Mouse (Mus musculus) G1E-ER4 (cell line): ENCODE results near the gene Tcf20. TPM values are rescaled to one million over a fixed set of nuclear protein-coding genes. Genes with fewer than 3 reads are reported as not detected.

Source experiments
- GATA1 ChIP-seq: IDR thresholded peaks from one replicate; pipeline ENCODE4 v1.8.0; 2012; ENCODE audit warnings: low read length, inconsistent platforms
- polyA plus RNA-seq: library from polyadenylated mRNA; stranded (reverse); fragments of >175 nt; gene quantifications from 2 replicates; pipeline ENCODE4 v1.2.3, GENCODE M21; 2012

Gene Tcf20
- polyA plus RNA-seq, 1 experiment = 23.2 TPM

DNA sequence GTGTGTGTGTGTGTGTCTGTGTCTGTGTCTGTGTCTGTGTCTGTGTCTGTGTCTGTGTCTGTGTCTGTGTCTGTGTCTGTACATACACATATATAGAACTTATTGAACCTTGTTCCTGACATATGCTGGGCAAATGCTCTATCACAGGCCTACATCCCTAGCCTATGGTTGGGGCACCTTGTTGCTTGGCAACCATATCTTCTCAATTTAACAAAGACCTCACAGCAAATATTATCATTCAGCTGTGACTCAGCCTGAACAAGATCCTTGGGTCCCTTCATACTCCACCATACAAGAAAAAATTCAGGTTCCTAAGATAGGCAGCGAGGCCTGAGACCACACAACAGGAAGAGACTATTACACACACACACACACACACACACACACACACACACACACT, 194.2 kb downstream of the Tcf20 start:
- TF ChIP-seq GATA1 = no peak

DNA sequence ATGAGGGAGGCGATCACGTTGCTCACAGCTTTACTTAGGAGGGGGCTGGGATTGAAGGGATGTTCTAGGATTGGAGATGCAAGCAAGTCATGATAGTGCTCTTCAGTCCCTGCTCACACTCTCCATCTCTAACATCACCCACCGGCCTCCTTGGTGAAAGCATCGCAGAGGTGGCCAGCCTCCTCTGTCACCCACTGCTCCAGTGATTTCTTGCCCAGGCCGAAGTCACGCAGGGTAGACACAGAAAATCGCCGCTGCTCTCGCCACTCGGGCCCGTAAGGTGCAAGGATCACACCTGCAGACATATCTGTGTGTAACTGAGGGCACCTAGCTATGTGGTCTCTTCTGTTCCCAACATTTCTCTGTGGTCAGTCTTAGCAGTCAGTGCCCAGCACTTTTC, 195.1 kb downstream of the Tcf20 start:
- no peak for TF ChIP-seq GATA1

DNA sequence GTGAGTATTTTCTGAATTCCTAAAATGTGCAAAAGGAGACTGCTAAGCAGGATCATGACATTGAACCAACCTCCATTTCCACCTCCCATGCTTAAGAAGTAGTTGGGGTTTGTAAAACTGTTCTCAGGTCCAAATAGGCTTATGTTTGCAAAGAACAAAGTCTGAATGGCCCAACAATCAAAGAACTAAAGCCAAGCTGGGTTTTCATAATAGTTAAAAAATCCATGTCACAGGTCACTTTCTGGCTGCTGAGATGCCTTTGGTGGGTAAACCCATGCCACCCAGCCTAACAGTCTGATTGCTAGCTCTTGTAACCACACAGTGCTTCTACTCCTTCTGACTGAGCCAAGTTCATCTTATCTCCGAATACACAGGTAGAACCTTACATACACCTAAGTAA, 203.1 kb downstream of the Tcf20 start:
- no peak for TF ChIP-seq GATA1

DNA sequence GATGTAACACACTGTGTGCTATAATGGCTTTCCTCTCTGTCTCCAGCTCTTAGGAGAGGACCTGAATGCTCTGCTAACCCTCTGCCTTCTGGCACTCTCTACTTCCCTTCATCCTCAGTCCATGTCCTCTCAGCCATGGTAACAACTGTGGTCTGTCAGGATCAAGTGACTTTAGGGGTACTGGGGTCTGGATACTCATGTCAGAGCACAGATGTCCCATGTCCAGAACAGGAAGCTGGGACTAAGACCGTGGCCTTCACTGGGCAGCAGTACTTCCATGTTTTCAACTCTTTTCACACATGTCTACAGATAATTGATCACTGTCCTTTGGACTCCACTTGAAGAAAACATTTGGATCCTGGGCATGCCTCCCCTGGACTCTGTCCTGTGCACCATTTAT, 203.9 kb downstream of the Tcf20 start:
- no peak for TF ChIP-seq GATA1

DNA sequence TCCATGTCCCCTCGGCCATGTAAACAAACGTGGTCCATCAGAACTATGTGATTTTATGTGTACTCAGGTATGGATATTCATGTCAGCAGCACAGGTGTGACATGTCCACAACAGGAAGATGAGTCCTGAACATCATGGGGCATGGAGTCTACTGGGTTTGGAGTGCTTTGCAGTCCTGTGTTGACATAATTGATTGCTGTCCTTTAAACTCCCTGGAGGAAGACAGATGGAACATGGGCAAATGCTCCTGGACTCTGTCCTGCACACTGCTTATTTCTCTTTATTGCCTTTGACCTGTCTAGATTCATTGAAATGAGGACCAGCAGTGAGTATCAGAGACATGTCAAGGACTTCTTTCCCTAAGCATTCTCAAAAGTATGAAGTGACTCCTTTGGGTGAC, 221.7 kb downstream of the Tcf20 start:
- TF ChIP-seq GATA1 = no peak

DNA sequence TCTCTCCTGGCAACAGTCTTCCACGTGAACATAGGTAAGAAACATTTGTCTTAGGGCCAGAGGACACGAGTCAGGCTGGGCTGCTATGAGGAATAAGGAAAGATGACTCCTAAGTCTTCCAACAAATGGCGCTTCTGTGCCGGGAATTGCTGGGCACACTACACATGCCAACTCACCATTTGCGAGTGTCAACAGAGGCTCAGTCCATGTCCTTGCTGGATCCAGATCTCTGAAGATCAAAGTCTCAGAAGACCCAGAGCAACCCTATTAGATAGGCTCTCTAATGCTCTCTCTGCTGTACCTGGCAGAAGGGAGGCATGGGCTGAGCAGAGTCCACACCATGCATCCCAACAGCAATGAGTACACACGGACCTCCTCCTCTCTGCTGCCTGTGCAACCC, 222.8 kb downstream of the Tcf20 start:
- TF ChIP-seq GATA1 = no peak

DNA sequence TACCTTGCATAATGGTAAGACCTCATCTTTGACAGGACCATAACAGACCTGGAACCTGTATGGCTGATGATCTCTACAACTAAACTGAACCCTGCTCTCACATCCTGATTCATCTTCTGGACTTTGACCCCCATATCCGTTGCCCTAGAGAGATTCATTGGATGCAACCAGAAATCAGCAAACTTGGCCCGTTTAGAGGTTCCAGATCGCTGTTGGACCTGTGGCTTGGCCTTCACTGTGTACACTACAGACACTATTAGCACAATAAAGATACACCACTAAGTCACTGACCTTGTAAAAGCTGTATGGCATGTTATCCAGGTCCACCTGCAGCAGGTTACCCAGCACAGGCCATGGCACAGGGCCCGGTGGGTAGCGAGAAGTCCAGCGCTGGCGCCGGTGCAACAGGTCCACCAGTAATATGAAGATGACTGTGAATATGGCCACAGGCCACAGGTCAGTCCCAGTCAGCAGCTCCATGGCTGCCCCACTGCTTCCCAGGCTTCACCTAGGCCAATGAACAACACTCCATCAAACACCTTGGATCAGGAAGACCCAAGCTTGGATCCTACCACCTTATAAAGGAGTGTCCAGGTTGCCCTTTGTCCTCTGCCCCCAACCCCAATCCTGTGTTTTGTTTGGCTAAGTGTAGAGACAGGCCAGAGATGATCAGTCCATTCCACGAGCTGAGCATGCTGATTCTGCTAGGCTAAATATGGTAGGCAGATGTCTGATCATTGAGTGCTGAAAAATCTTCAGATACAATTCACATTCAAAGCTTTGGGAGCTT, 223.8 kb downstream of the Tcf20 start, which contains the start of gene Cyp2d40:
TSS of gene Cyp2d40 (minus strand) at position 553 of the 790 bp plus-strand sequence.
- no peak for TF ChIP-seq GATA1

Other genes starting within 250 kb of the Tcf20 start
- gene Cyp2d40, start 223.7 kb downstream of the Tcf20 start, polyA plus RNA-seq = not detected in 2 replicates
- gene Cyp2d26, start 193.6 kb downstream of the Tcf20 start, polyA plus RNA-seq = not detected in 2 replicates
- gene Nfam1, start 45.4 kb upstream of the Tcf20 start, polyA plus RNA-seq = not detected in 2 replicates
- gene Serhl, start 101.6 kb upstream of the Tcf20 start, polyA plus RNA-seq = 3.1 and 3.2 TPM in 2 replicates
- gene Rrp7a, start 134.9 kb upstream of the Tcf20 start, polyA plus RNA-seq = 52.6 and 161 TPM in 2 replicates
- 186 and 219 TPM in 2 replicates for gene Poldip3, start 161.5 kb upstream of the Tcf20 start, polyA plus RNA-seq
- gene Cyb5r3, start 184.7 kb upstream of the Tcf20 start, polyA plus RNA-seq = 145 and 200 TPM in 2 replicates